Mouse (Mus musculus) heart, postnatal 25 days (tissue): ENCODE results near the gene Gm20388. TPM values are rescaled to one million over a fixed set of nuclear protein-coding genes. Genes with fewer than 3 reads are reported as not detected.

Experiments
- DNase-seq: peaks from one replicate; pipeline ENCODE4 v3.0.0; 2022; ENCODE audit warnings: low spot score
- intact Hi-C: fragments of 180-260 bp; cut with DNase I; formaldehyde crosslinking; loops from one replicate; pipeline ENCODE4 v1.15.1; 2025
- total RNA-seq, 2 experiments: library from RNA; stranded (reverse); gene quantifications; 2 replicates each; pipeline ENCODE4 v1.2.3; 2021

Gm20388 gene
- total RNA-seq, 2 experiments from 2014 or later: 2.7 TPM; not detected in 1

DNA sequence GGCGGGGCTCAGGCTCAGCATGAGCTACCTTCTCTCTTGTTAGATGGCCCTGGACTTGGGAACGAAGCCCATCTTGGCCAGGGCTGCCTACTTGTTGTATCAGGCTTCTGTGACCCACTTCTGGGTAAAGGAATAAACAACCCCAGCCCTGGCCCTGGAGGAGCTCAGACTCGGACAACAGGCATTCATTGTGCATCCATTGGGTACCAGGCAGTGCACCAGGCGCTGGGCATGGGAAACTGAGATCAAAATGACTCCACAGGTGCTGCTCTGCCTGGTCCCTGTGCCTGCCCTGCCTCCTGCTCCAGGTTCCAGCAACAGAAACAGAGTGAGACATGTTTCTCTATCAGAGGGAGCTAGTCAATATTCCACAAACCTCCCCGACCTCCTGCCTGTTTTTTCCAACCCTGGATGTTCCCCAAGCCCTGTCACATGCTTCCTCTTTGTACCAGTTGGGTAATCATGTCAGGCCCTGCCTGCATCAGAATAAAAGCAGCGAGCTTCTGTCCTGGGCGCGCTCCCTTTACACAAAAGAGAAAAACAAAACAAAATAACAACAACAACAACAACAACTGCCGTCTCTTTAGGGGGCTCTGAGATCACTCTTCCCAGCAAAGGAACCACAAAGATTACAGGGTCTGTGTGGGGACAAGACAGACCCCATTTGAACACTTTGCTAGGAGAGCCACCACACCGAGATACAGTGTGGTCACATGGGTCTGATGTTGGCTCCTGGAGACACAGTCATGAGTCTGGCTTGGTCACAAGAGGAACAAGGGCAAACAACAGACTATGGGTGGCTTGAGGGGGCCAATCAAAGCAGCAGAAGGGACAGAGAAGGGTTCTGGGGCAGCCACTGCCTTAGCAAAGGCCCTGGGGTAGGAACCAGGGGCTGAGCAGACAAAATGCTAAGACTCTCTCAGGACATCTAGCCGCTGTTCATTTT is 708.9 kb downstream of the Gm20388 start:
- DNase-seq: no peak
- intact Hi-C loops: no loop called here

DNA sequence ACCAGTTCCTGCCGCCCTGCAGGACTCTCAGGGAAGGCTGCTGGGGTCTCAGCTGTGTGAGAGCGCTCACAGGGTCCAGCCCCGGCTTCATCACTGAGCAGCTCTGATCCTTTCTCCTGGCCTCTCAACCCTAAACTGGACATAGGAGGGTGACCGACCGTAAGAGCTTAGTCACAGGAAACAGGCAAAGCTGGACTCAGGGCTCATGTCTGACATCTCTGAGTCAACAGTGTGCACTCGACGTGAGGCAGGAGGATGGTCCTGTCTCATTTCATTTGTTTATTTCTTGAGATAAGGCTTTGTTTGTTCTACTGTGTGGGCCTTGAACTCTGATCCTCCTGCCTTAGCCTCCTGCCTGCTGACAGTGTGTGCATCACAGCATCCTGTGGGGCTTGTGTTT is 709.8 kb downstream of the Gm20388 start:
- intact Hi-C loops: no loop called here

GRCm38 (mm10) chr8:120622161-120622560 is 711.5 kb downstream of the Gm20388 start:
- intact Hi-C loops: no loop called here
- DNase-seq: no peak

More for the DNA sequence above, 709.8 kb downstream of the Gm20388 start:
- no peak for DNase-seq

DNA sequence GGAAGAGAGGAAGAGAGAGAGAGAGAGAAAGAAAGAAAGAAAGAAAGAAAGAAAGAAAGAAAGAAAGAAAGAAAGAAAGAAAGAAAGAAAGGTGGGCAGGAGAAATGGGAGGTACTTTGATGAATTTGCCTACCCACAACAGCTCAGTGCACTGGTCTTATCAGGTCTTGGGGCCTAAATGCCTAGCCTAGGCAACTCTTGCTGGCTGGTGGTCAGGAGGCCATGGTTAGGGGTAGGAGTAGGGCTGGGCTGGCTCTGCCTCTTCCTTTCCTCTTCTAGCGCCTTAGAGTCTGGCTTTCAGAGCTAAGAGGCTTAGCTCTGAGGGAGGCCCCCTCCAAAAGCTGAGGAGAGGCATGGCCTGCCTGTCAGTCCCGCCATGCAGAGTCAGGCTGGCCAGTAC is 713.0 kb downstream of the Gm20388 start:
- DNase-seq: no peak
- intact Hi-C loops: no loop called here

DNA sequence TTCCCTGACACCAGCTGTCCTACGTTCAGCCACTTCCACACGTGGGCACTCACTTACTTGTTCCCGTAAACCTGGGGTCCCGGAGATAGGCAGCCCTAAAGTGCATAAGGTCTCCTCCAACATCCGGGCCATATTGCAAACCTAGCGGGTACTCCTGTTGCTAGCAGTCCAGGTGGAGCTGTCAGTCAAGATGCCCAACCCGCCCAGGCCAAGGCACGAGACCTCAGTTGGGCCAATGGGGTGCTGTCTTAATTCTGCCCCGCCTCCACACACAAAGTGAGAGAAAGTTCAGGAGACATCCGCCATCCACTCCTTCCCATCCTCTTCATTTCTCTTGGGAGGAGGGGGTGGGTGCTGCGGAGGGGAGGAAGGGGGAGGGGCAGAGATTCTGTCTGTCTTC is 715.8 kb downstream of the Gm20388 start:
- no peak for DNase-seq
- intact Hi-C loops: no loop called here

DNA sequence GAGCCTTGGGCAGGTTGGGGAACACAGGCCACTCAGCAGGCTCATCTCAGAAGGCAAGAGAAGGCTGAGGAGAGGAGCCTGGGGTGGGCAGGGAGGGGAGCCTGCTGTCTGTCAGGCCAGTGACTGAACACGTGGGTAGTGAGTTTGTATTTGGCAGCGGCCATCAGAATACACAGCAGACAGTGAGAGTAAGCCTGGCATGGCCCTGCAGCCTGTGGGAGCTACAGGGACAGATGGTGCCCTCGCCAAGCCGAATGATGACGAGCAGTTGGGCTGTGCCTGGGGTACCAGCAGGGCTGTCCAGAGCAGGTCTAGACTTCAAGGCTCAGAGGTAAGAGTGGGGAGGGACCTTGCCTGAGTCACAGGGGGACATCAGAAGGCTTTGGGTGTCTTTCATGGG is 716.7 kb downstream of the Gm20388 start:
- DNase-seq: no peak
- intact Hi-C loops: no loop called here

GRCm38 (mm10) chr8:120630031-120630430 is 719.4 kb downstream of the Gm20388 start:
- intact Hi-C loops: no loop called here
- no peak for DNase-seq

GRCm38 (mm10) chr8:120630848-120631247 is 720.2 kb downstream of the Gm20388 start:
- no peak for DNase-seq

DNA sequence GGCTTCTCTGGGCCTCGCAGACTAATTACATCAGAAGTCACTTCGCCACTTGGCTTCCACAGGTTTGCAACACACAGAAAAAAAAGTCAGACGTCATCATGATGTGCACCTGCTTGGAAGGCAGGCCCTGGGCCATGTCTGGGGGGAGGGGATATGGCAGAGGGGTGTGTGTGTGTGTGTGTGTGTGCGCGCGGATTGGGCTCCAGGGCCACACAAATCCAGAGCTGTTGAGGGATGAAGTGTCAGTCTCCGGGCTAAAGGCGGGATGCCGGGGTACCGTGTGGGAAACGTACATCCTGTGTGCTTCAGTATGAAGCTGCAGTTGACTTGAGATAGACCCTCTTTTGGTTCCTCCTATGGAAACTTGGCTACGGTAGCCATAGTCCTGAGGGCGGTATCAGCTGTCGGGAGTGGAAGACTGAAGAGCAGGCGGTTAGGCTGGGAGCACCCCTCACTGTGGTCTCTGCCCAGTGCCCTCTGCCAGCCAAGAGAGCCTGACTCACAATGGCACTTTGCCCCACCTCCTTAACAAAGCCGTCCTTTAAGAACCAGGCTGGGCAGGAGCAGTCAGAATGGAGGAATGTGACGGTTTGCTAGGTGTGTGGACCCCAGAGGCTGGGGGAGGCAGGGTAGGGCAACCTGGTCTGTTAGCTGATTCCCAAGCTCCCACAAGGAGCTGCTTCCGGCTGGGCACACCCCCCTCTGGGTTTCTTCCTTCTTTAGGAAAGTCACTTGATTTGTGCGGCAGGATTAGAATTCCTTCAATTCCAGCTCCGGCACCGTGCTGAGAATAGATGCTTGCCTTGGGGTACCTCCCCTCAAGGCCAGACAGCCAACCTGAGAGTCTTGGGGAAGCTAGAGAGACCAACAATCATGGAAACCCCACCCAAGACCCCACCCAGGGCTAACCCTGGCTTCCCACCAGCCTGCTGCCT is 721.1 kb downstream of the Gm20388 start:
- DNase-seq: no peak
- intact Hi-C loops: no loop called here

More at GRCm38 (mm10) chr8:120630848-120631247, 720.2 kb downstream of the Gm20388 start:
- intact Hi-C loops: no loop called here

DNA sequence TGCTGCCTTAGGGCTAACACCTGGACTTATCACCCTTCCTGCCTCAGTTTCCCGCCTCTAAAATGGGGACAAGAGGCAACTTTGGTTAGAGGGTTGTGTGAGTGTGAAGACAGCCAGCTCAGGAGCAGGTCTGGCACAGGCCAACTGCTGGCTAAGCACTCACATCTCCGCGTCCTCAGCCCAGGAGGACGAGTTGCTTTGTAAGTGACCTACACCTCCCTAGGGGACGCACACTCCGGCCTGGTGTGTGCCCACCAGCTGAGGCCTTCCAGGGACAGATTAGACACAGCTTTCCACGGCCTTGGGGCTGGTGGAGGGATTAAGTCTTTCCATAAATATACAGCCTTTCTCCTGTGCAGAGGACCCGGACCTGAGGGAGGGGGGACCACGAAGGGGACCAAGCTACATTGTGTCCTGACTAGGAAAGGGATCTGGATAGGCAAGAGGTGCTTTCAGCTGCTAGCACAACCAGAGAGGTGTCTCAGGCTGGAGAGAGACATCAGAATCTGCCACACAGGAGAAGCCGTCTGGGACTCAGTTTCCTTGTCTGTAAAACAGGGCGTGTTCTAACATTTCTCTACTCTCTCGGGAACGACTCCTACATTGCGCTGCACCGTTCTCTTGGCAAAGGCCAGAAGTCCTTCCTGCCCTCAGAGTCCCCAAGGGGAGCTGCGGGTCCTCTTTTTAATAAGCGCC is 722.5 kb downstream of the Gm20388 start:
- intact Hi-C loops: no loop called here
- DNase-seq: no peak

- intact Hi-C loops: no loop called here
- DNase-seq: no peak
These were observed 723.1 kb downstream of the Gm20388 start for GRCm38 (mm10) chr8:120633665-120634271.

- no peak for DNase-seq
- intact Hi-C loops: no loop called here
These were observed 723.7 kb downstream of the Gm20388 start for GRCm38 (mm10) chr8:120634329-120634839.

- intact Hi-C loops: no loop called here
These were observed 730.6 kb downstream of the Gm20388 start for GRCm38 (mm10) chr8:120641245-120641644.

DNA sequence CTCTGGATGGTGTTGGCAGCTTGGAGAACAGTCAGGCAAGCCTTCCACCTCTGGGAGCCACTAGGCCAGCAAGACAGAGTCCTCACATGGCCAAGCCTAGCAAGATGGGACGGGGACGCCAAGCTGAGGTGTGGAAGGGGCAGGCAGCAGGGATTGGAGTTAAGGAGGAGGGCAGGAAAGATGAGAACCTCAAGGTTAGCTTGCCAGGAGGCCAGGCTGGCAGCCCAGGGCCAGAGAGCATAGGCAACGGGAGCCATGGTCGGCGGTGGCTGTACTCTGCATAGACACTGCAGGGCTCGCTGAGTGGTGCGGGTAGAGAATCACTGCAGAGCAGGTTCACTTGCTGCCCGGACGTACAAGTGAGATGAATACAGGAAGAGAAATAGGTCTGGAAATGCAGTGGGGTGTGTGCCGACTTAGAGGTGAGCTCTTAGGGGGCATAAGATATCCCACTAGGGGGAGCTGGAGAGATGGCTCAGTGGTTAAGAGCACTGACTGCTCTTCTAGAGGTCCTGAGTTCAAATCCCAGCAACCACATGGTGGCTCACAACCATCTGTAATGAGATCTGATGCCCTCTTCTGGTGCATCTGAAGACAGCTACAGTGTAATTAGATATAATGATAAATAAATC is 731.5 kb downstream of the Gm20388 start:
- intact Hi-C loops: no loop called here
- no peak for DNase-seq

More at GRCm38 (mm10) chr8:120641245-120641644, 730.6 kb downstream of the Gm20388 start:
- DNase-seq: no peak

GRCm38 (mm10) chr8:120644663-120645062 is 734.0 kb downstream of the Gm20388 start:
- intact Hi-C loops: loop anchor here (1.0 kb wide), 1 partner anchor 26 kb away; no protein-coding TSS in a partner anchor
- DNase-seq: peak; percentile 44

DNA sequence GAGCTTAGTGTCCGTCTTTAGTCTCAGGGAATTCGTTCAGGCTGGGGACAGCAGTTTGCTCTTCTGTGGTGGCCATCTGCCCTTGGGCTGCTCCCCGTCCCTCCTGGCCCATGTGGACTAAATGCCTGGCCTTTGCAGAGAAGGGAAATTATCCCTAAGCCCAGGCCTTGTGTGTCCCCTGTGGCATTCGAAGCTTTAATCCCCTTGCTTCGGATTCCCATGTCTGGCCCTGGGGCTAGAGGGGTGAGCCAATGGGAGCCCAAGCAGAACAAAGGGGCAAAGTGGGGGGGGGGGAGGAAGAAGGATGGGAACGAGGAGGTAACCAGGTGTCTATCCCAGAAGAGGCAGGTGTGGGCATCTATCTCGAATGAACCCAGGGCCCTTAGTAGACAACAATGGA is 736.9 kb downstream of the Gm20388 start, which contains the start of gene 1190005I06Rik:
Gene 1190005I06Rik (minus strand): TSS at position 101 of the 400 bp plus-strand sequence.
- intact Hi-C loops: no loop called here
- DNase-seq: no peak

- DNase-seq: no peak
- intact Hi-C loops: no loop called here
These were observed 745.8 kb downstream of the Gm20388 start for GRCm38 (mm10) chr8:120656322-120657052.

- DNase-seq: no peak
- intact Hi-C loops: no loop called here
These were observed 746.8 kb downstream of the Gm20388 start for GRCm38 (mm10) chr8:120657415-120657814.
